ENCODE assay signal across 9 mouse cellular contexts in genomic region chr5:115163563-115163962, GRCm38 (mm10). TPM values are rescaled to one million over a fixed set of nuclear protein-coding genes. Genes with fewer than 3 reads are reported as not detected.
DNase-seq lines count a peak whose midpoint lies in the region; ATAC-seq lines count a peak whose summit lies in the region.
"Had no signal": no experiment of that assay in that cellular context is flagged by ENCODE, and none has a peak within 500 bp of the region (broad histone marks: within the 10 kb centered on the region; RNA-seq: fewer than 3 reads in every experiment).

No protein-coding gene starts in this region.

- H3K36me3 ChIP-seq in splenic B cell, adult 2 months (ENCODE audit: control insufficient read depth, insufficient read depth, low read length, poor library complexity, severe bottlenecking), result no peaks in the 10 kb centered on the region

- no peaks in the 10 kb centered on the region for H3K27me3 ChIP-seq in splenic B cell, adult 2 months (ENCODE audit: control insufficient read depth, insufficient read depth, low read length, poor library complexity, severe bottlenecking)
- H3K27me3 ChIP-seq: megakaryocyte, embryonic 14.5 days had no signal

- ATAC-seq in erythroblast, adult 5-6 weeks (replicated peaks; ENCODE audit: low FRiP score, poor library complexity, severe bottlenecking), result no peak

- peak; percentile 62 for DNase-seq in urinary bladder, postnatal 25 days (ENCODE audit: low spot score)
- no peak for DNase-seq in urinary bladder, adult 2 months (ENCODE audit: low spot score)
- peak; percentile 55 for DNase-seq in cerebellum, adult 8-10 months
- peak; percentile 61 for DNase-seq in gastrocnemius, postnatal 25 days
- peak; percentile 80 to 86 for DNase-seq in kidney, postnatal 4 days
- peak; percentile 79 for DNase-seq in lung, postnatal 14 days
- peak; percentile 56 for DNase-seq in splenic B cell, adult 2 months (ENCODE audit: low read depth, low spot score)

RNA-seq across cellular contexts. Expression of gene Mlec, which starts 5.6 kb away (rescaled TPM):
- 82.1 and 95.2 TPM in 2 replicates for polyA plus RNA-seq in urinary bladder, adult 2 months (2012; rRNA removed)
- total RNA-seq in gastrocnemius, postnatal 25 days (2021), result 100 to 1,000 TPM; 156 to 196 TPM
- total RNA-seq in erythroblast, adult 5-6 weeks (2015; ENCODE audit: low replicate concordance), result 43.5 and 51.9 TPM in 2 replicates
- total RNA-seq in erythroblast, adult 5-6 weeks (2017; ENCODE audit: low replicate concordance), result 34.8 and 42.3 TPM in 2 replicates

RNA-seq across cellular contexts. Expression of gene Unc119b, which starts 28.8 kb away (rescaled TPM):
- polyA plus RNA-seq in urinary bladder, adult 2 months (2012; rRNA removed), result 24.0 and 27.4 TPM in 2 replicates
- 10 to 100 TPM; 10.2 to 12.9 TPM for total RNA-seq in gastrocnemius, postnatal 25 days (2021)
- total RNA-seq in erythroblast, adult 5-6 weeks (2015; ENCODE audit: low replicate concordance), result 0.63 and 2.3 TPM in 2 replicates
- total RNA-seq in erythroblast, adult 5-6 weeks (2017; ENCODE audit: low replicate concordance), result 0.60 and 3.5 TPM in 2 replicates

RNA-seq across cellular contexts. Expression of gene Cabp1, which starts 30.6 kb away (rescaled TPM):
- polyA plus RNA-seq in urinary bladder, adult 2 months (2012; rRNA removed), result 3.6 and 3.9 TPM in 2 replicates
- 1 to 10 TPM; 1.6 TPM for total RNA-seq in gastrocnemius, postnatal 25 days (2021)
- total RNA-seq in erythroblast, adult 5-6 weeks (2015; ENCODE audit: low replicate concordance), result 0.19 TPM in 1 of 2 replicates, not detected in the other
- not detected in 2 replicates for total RNA-seq in erythroblast, adult 5-6 weeks (2017; ENCODE audit: low replicate concordance)

RNA-seq across cellular contexts. Expression of gene Acads, which starts 44.4 kb away (rescaled TPM):
- polyA plus RNA-seq in urinary bladder, adult 2 months (2012; rRNA removed), result 54.0 and 60.2 TPM in 2 replicates
- total RNA-seq in gastrocnemius, postnatal 25 days (2021), result 10 to 100 TPM; 65.8 TPM
- 2.3 and 8.8 TPM in 2 replicates for total RNA-seq in erythroblast, adult 5-6 weeks (2015; ENCODE audit: low replicate concordance)
- 2.3 and 5.7 TPM in 2 replicates for total RNA-seq in erythroblast, adult 5-6 weeks (2017; ENCODE audit: low replicate concordance)
